Mouse (Mus musculus) stomach, embryonic 16.5 days (tissue): ENCODE measurements around the gene Srp68. TPM values are rescaled to one million over a fixed set of nuclear protein-coding genes. Genes with fewer than 3 reads are reported as not detected.

ENCODE experiments used
- ATAC-seq: fragments of 200-750 bp; cut with Nextera tagmentation; 2 replicates; pipeline ENCODE4 v1.8.0; 2017; ENCODE audit warnings: moderate number of reproducible peaks, moderate TSS enrichment; ENCODE audit not compliant: insufficient read depth, low FRiP score
- H3K27ac ChIP-seq: fragments of 300-500 bp; sonication (generic); 2 replicates; pipeline ENCODE4 v1.5.1; 2014; ENCODE audit warnings: low read length
- H3K27me3 ChIP-seq: fragments of 300-500 bp; sonication (generic); 2 replicates; pipeline ENCODE4 v1.6.1; 2014; ENCODE audit warnings: low read length, control low read depth, mixed read lengths; ENCODE audit not compliant: control insufficient read depth, insufficient read depth
- H3K36me3 ChIP-seq: fragments of 300-500 bp; sonication (generic); 2 replicates; pipeline ENCODE4 v1.6.1; 2014; ENCODE audit warnings: low read length; ENCODE audit not compliant: control insufficient read depth, insufficient read depth
- H3K4me1 ChIP-seq: fragments of 300-500 bp; sonication (generic); 2 replicates; pipeline ENCODE4 v1.6.1; 2014; ENCODE audit warnings: low read length, control low read depth, mixed read lengths; ENCODE audit not compliant: control insufficient read depth, insufficient read depth
- H3K4me2 ChIP-seq: fragments of 300-500 bp; sonication (generic); 2 replicates; pipeline ENCODE4 v1.6.1; 2014; ENCODE audit warnings: low read depth, low read length, mixed read lengths
- H3K4me3 ChIP-seq: fragments of 300-500 bp; sonication (generic); replicated peaks from 2 replicates; pipeline ENCODE4 v1.5.1; 2014; ENCODE audit warnings: mild to moderate bottlenecking, low read length
- H3K9ac ChIP-seq: fragments of 300-500 bp; sonication (generic); 2 replicates; pipeline ENCODE4 v1.6.1; 2014; ENCODE audit warnings: low read length
- H3K9me3 ChIP-seq: fragments of 300-500 bp; sonication (generic); replicated peaks from 2 replicates; pipeline ENCODE4 v1.6.1; 2016; ENCODE audit warnings: low read length, control low read depth; ENCODE audit not compliant: control insufficient read depth
- WGBS: fragments of 180-500 bp; shearing (Covaris S2); extraction: QIAGEN DNeasy Blood & Tissue Kit; methylation state at CpG from one replicate; pipeline ENCODE4 v1.1.7; 2014; 5-methylcytosine and 5-hydroxymethylcytosine counted together
- polyA plus RNA-seq: library from polyadenylated mRNA; unstranded; fragments of >200 nt; fragmentation: Nextera tagmentation; extraction: Ambion mirVana; gene quantifications from 2 replicates; pipeline ENCODE4 v1.2.1, GENCODE M21; 2015

Gene Srp68
- polyA plus RNA-seq, 1 experiment from 2014 or later, result 89.4 TPM

- H3K27ac ChIP-seq, result peak overlapping the region; percentile 86
- WGBS, result 74% methylated on average over 9 of the region's 9 CpGs
- H3K4me1 ChIP-seq, result peaks cover 5% of the 10 kb centered on the region; the same call in 1 of the 2 replicates
- peak; percentile 49; the same call in 1 of the 2 replicates for ATAC-seq
- H3K4me3 ChIP-seq, result no peak overlapping the region
- H3K9me3 ChIP-seq, result no peaks in the 10 kb centered on the region
- H3K9ac ChIP-seq, result peak overlapping the region; percentile 40; the same call in 1 of the 2 replicates
- peaks cover 42% of the 10 kb centered on the region; the same call in 1 of the 2 replicates for H3K36me3 ChIP-seq
- no peak overlapping the region for H3K4me2 ChIP-seq
- no peaks in the 10 kb centered on the region for H3K27me3 ChIP-seq
These were observed 17.9 kb downstream of the Srp68 start for GRCm38 (mm10) chr11:116255982-116256675.

GRCm38 (mm10) chr11:116255090-116255981 is 18.7 kb downstream of the Srp68 start:
- Histone ChIP-seq H3K9me3 (no peaks in the 10 kb centered on the region), H3K4me2 (no peak overlapping the region), H3K27ac (peak overlapping the region; percentile 86), H3K36me3 (peaks cover 44% of the 10 kb centered on the region), H3K27me3 (no peaks in the 10 kb centered on the region), H3K9ac (no peak overlapping the region), H3K4me3 (no peak overlapping the region), H3K4me1 (peaks cover 5% of the 10 kb centered on the region; the same call in 1 of the 2 replicates)
- no peak for ATAC-seq
- 78% methylated on average over 22 of the region's 22 CpGs for WGBS

GRCm38 (mm10) chr11:116254627-116255026 is 19.4 kb downstream of the Srp68 start:
- ATAC-seq, result no peak
- H3K27me3 ChIP-seq, result no peaks in the 10 kb centered on the region
- H3K36me3 ChIP-seq, result peaks cover 48% of the 10 kb centered on the region
- H3K4me1 ChIP-seq, result peaks cover 5% of the 10 kb centered on the region; the same call in 1 of the 2 replicates
- no peak overlapping the region; the same call in 1 of the 2 replicates for H3K9ac ChIP-seq
- no peak overlapping the region for H3K4me2 ChIP-seq
- peak overlapping the region; percentile 86 for H3K27ac ChIP-seq
- 60% methylated on average over 9 of the region's 9 CpGs for WGBS
- no peak overlapping the region for H3K4me3 ChIP-seq
- no peaks in the 10 kb centered on the region for H3K9me3 ChIP-seq

- Histone ChIP-seq H3K9me3 (no peaks in the 10 kb centered on the region), H3K4me2 (no peak overlapping the region), H3K36me3 (peaks cover 52% of the 10 kb centered on the region), H3K4me3 (no peak overlapping the region), H3K9ac (no peak overlapping the region), H3K4me1 (peaks cover 5% of the 10 kb centered on the region; the same call in 1 of the 2 replicates), H3K27me3 (no peaks in the 10 kb centered on the region), H3K27ac (no peak overlapping the region)
- 89% methylated on average over 3 of the region's 3 CpGs for WGBS
- ATAC-seq, result no peak
These were observed 20.9 kb downstream of the Srp68 start for GRCm38 (mm10) chr11:116253076-116253600.

- no peak overlapping the region for H3K27ac ChIP-seq
- H3K9me3 ChIP-seq, result no peaks in the 10 kb centered on the region
- peaks cover 57% of the 10 kb centered on the region for H3K36me3 ChIP-seq
- 85% methylated on average over 8 of the region's 8 CpGs for WGBS
- H3K4me3 ChIP-seq, result no peak overlapping the region
- no peak overlapping the region for H3K4me2 ChIP-seq
- no peak for ATAC-seq
- peaks cover 5% of the 10 kb centered on the region; the same call in 1 of the 2 replicates for H3K4me1 ChIP-seq
- no peaks in the 10 kb centered on the region for H3K27me3 ChIP-seq
- no peak overlapping the region for H3K9ac ChIP-seq
These were observed 23.1 kb downstream of the Srp68 start for GRCm38 (mm10) chr11:116250898-116251297.

- no peak overlapping the region for H3K4me3 ChIP-seq
- H3K36me3 ChIP-seq, result peaks cover 62% of the 10 kb centered on the region
- WGBS, result 72% methylated on average over 14 of the region's 14 CpGs
- H3K27ac ChIP-seq, result peak overlapping the region; percentile 69
- H3K27me3 ChIP-seq, result no peaks in the 10 kb centered on the region
- peak; percentile 75; the same call in 1 of the 2 replicates for ATAC-seq
- H3K9me3 ChIP-seq, result no peaks in the 10 kb centered on the region
- H3K4me1 ChIP-seq, result no peaks in the 10 kb centered on the region
- H3K4me2 ChIP-seq, result no peak overlapping the region
- H3K9ac ChIP-seq, result no peak overlapping the region
These were observed 26.4 kb downstream of the Srp68 start for GRCm38 (mm10) chr11:116247502-116248222.

- Histone ChIP-seq H3K4me3 (no peak overlapping the region), H3K27me3 (no peaks in the 10 kb centered on the region), H3K9ac (no peak overlapping the region), H3K4me1 (no peaks in the 10 kb centered on the region), H3K27ac (no peak overlapping the region), H3K4me2 (no peak overlapping the region), H3K9me3 (no peaks in the 10 kb centered on the region), H3K36me3 (peaks cover 47% of the 10 kb centered on the region)
- WGBS, result 67% methylated on average over 6 of the region's 6 CpGs
- ATAC-seq, result no peak
These were observed 28.4 kb downstream of the Srp68 start for GRCm38 (mm10) chr11:116245616-116246015.

GRCm38 (mm10) chr11:116244580-116244979 is 29.4 kb downstream of the Srp68 start:
- no peaks in the 10 kb centered on the region for H3K4me1 ChIP-seq
- no peaks in the 10 kb centered on the region for H3K9me3 ChIP-seq
- no peak for ATAC-seq
- H3K4me2 ChIP-seq, result no peak overlapping the region
- WGBS, result 74% methylated on average over 8 of the region's 8 CpGs
- H3K27me3 ChIP-seq, result no peaks in the 10 kb centered on the region
- no peak overlapping the region for H3K4me3 ChIP-seq
- H3K36me3 ChIP-seq, result peaks cover 36% of the 10 kb centered on the region
- H3K9ac ChIP-seq, result no peak overlapping the region
- H3K27ac ChIP-seq, result no peak overlapping the region
